Mouse (Mus musculus) R1 (cell line): Measurements from ENCODE around the gene Vac14.

Source experiments
- DNase-seq: peaks from one replicate; pipeline ENCODE4 v3.0.0-alpha.2; 2018; ENCODE audit warnings: low read depth, low spot score

Vac14 gene

GRCm38 (mm10) chr8:110687726-110688125 lies 69.3 kb downstream of the Vac14 start:
- no peak for DNase-seq

- DNase-seq = no peak
Observed at GRCm38 (mm10) chr8:110689961-110690360, 71.6 kb downstream of the Vac14 start.

- DNase-seq = no peak
Observed at GRCm38 (mm10) chr8:110694226-110694625, 75.8 kb downstream of the Vac14 start.

GRCm38 (mm10) chr8:110694826-110695225 lies 76.4 kb downstream of the Vac14 start:
- no peak for DNase-seq

GRCm38 (mm10) chr8:110695431-110695830 lies 77.0 kb downstream of the Vac14 start:
- DNase-seq = no peak

GRCm38 (mm10) chr8:110696051-110696450 lies 77.7 kb downstream of the Vac14 start:
- DNase-seq = no peak

GRCm38 (mm10) chr8:110697571-110697970 lies 79.2 kb downstream of the Vac14 start:
- no peak for DNase-seq

GRCm38 (mm10) chr8:110698098-110698497 lies 79.7 kb downstream of the Vac14 start:
- DNase-seq = no peak

- DNase-seq = no peak
Observed at GRCm38 (mm10) chr8:110699501-110699900, 81.1 kb downstream of the Vac14 start.

GRCm38 (mm10) chr8:110700561-110700960 lies 82.2 kb downstream of the Vac14 start:
- DNase-seq = no peak

GRCm38 (mm10) chr8:110702636-110703459 lies 84.5 kb downstream of the Vac14 start:
- DNase-seq = no peak

- DNase-seq = no peak
Observed at GRCm38 (mm10) chr8:110703460-110704061, 85.2 kb downstream of the Vac14 start.

GRCm38 (mm10) chr8:110704103-110704502 lies 85.7 kb downstream of the Vac14 start:
- no peak for DNase-seq

GRCm38 (mm10) chr8:110705391-110706287 lies 87.3 kb downstream of the Vac14 start:
- no peak for DNase-seq

- no peak for DNase-seq
Observed at GRCm38 (mm10) chr8:110706288-110706870, 88.0 kb downstream of the Vac14 start.

- DNase-seq = no peak
Observed at GRCm38 (mm10) chr8:110708429-110708828, 90.0 kb downstream of the Vac14 start.

- no peak for DNase-seq
Observed at GRCm38 (mm10) chr8:110710593-110710992, 92.2 kb downstream of the Vac14 start.

GRCm38 (mm10) chr8:110711271-110711934 lies 93.0 kb downstream of the Vac14 start:
- no peak for DNase-seq

GRCm38 (mm10) chr8:110713073-110713472 lies 94.7 kb downstream of the Vac14 start:
- no peak for DNase-seq

GRCm38 (mm10) chr8:110714827-110715519 lies 96.6 kb downstream of the Vac14 start:
- DNase-seq = no peak

GRCm38 (mm10) chr8:110716075-110716474 lies 97.7 kb downstream of the Vac14 start:
- DNase-seq = no peak
